Mouse (Mus musculus) hindbrain, embryonic 16.5 days (tissue): ENCODE data around the gene Pdss1. TPM values are rescaled to one million over a fixed set of nuclear protein-coding genes. Genes with fewer than 3 reads are reported as not detected.

Experiments
- ATAC-seq: fragments of 200-750 bp; cut with Nextera tagmentation; 2 replicates; pipeline ENCODE4 v1.8.0; 2017; ENCODE audit warnings: moderate TSS enrichment, moderate library complexity
- H3K27ac ChIP-seq: fragments of 300-500 bp; sonication (generic); 2 replicates; pipeline ENCODE4 v1.5.1; 2014; ENCODE audit warnings: low read depth, mild to moderate bottlenecking, control low read depth, low read length, moderate library complexity
- H3K27me3 ChIP-seq: fragments of 300-500 bp; sonication (generic); replicated peaks from 2 replicates; pipeline ENCODE4 v1.6.1; 2014; ENCODE audit warnings: low read length; ENCODE audit not compliant: control insufficient read depth, insufficient read depth
- H3K36me3 ChIP-seq: fragments of 300-500 bp; sonication (generic); 2 replicates; pipeline ENCODE4 v1.6.1; 2014; ENCODE audit warnings: mild to moderate bottlenecking, low read length, moderate library complexity, mixed read lengths; ENCODE audit not compliant: control insufficient read depth, insufficient read depth
- H3K4me1 ChIP-seq: fragments of 300-500 bp; sonication (generic); 2 replicates; pipeline ENCODE4 v1.6.1; 2014; ENCODE audit warnings: low read depth, low read length; ENCODE audit not compliant: control insufficient read depth, insufficient read depth
- H3K4me2 ChIP-seq: fragments of 300-500 bp; sonication (generic); 2 replicates; pipeline ENCODE4 v1.6.1; 2014; ENCODE audit warnings: mild to moderate bottlenecking, low read length, control low read depth, moderate library complexity
- H3K4me3 ChIP-seq: fragments of 300-500 bp; sonication (generic); 2 replicates; pipeline ENCODE4 v1.5.1; 2014; ENCODE audit warnings: mild to moderate bottlenecking, low read length, control low read depth, moderate library complexity
- H3K9ac ChIP-seq: fragments of 300-500 bp; sonication (generic); 2 replicates; pipeline ENCODE4 v1.6.1; 2014; ENCODE audit warnings: low read depth, mild to moderate bottlenecking, control low read depth, low read length, moderate library complexity
- H3K9me3 ChIP-seq: fragments of 300-500 bp; sonication (generic); 2 replicates; pipeline ENCODE4 v1.6.1; 2014; ENCODE audit warnings: mild to moderate bottlenecking, low read length, moderate library complexity; ENCODE audit not compliant: control insufficient read depth
- WGBS: fragments of 180-500 bp; shearing (Covaris S2); extraction: QIAGEN DNeasy Blood & Tissue Kit; methylation state at CpG from one replicate; pipeline ENCODE4 v1.1.7; 2014; 5-methylcytosine and 5-hydroxymethylcytosine counted together
- polyA plus RNA-seq: library from polyadenylated mRNA; unstranded; fragments of >200 nt; fragmentation: Nextera tagmentation; extraction: Ambion mirVana; gene quantifications from 2 replicates; pipeline ENCODE4 v1.2.1, GENCODE M21; 2015

The Pdss1 gene
- polyA plus RNA-seq, 1 experiment from 2014 or later: 26.6 TPM

DNA sequence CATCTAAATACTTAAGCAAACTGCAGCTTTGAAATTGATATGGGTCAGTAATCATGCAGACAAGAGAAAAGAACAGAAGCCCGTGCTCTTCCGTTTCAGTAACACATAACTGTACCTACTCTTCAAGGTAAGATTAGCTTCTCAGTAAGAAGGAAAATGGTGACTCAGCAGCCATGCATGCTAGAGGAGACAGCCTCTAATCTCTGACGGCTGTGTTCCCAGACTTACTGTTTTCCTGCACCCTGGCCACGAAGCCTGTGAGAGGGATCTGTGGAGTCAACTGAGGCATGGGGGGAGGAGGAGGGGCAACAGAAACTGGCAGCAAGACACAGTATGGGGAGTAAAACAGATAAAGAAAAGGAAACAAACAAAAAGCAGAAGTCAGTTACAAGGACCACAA lies 54.6 kb downstream of the Pdss1 start:
- Histone ChIP-seq H3K9me3 (no peaks in the 10 kb centered on the region), H3K27ac (no peak overlapping the region), H3K4me3 (no peak overlapping the region), H3K4me1 (no peaks in the 10 kb centered on the region), H3K9ac (no peak overlapping the region), H3K36me3 (peaks cover 5% of the 10 kb centered on the region; the same call in 1 of the 2 replicates), H3K4me2 (no peak overlapping the region), H3K27me3 (no peaks in the 10 kb centered on the region)
- ATAC-seq: no peak
- WGBS: 64% methylated on average over 4 of the region's 4 CpGs

DNA sequence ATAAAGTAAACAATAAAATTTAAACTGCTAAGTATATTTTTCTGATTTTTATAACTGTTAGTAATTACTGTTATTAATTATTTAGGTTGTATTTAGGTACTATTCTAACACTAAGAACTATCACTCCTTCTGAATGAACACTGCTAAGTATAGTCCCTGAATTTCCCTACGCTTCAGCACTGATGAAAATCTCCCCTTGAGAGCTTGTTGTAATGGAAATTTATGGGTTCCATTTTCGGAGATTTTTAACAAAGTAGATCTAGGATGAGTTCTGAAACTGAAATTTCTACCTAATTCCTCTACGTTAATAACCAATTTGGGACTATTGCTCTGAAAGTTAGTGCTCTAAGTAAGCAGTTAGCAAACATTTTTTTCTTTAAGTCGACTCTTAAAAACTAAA lies 59.0 kb downstream of the Pdss1 start:
- WGBS: 89% methylated on average over 4 of the region's 4 CpGs
- Histone ChIP-seq H3K4me1 (no peaks in the 10 kb centered on the region), H3K36me3 (no peaks in the 10 kb centered on the region), H3K4me3 (no peak overlapping the region), H3K9ac (no peak overlapping the region), H3K9me3 (no peaks in the 10 kb centered on the region), H3K27ac (no peak overlapping the region), H3K27me3 (no peaks in the 10 kb centered on the region), H3K4me2 (no peak overlapping the region)
- no peak for ATAC-seq

DNA sequence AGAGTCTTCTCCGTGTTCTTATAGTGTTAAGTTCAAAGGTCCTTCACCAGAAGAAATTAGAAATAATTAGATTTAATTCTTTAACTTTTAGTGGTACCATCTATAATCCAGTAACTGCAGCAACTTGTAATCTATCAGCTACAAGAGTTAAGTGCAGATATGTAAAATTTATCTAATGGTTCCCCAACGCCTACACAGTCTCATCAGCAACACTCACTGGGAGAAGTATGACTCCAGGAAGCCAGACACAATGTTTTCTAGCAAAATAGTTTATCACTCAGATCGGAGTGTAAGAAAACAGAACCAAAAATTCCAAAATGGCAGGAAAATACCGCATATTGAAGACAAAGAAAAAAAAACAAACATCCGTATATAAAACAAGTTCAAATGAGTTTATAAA lies 60.6 kb downstream of the Pdss1 start:
- H3K27ac ChIP-seq: no peak overlapping the region
- H3K4me3 ChIP-seq: no peak overlapping the region
- H3K27me3 ChIP-seq: no peaks in the 10 kb centered on the region
- no peak overlapping the region for H3K9ac ChIP-seq
- no peaks in the 10 kb centered on the region for H3K4me1 ChIP-seq
- WGBS: 89% methylated on average over 5 of the region's 5 CpGs
- ATAC-seq: no peak
- H3K36me3 ChIP-seq: no peaks in the 10 kb centered on the region
- H3K9me3 ChIP-seq: no peaks in the 10 kb centered on the region
- H3K4me2 ChIP-seq: no peak overlapping the region

DNA sequence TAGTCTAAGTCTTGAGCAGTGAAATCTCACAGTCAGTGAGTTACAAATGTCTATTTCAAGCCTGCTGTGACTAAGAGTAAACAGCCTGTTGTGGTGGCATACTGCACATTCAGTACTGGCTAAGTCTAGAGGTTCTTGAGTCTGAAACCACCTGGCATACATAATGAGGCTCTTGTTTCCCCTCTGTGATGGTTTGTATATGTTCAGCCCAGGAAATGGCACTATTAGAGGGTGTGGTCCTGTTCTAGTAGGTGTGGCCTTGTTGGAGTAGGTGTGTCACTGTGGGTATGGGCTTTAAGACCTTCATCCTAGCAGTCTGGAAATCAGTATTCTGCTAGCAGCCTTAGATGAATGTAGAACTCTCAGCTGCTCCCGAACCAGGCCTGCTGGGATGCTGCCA lies 62.1 kb downstream of the Pdss1 start:
- Histone ChIP-seq H3K9ac (no peak overlapping the region), H3K4me2 (no peak overlapping the region), H3K27me3 (no peaks in the 10 kb centered on the region), H3K27ac (no peak overlapping the region), H3K4me1 (no peaks in the 10 kb centered on the region), H3K4me3 (no peak overlapping the region), H3K9me3 (no peaks in the 10 kb centered on the region), H3K36me3 (no peaks in the 10 kb centered on the region)
- 67% methylated on average over 1 of the region's 1 CpGs for WGBS
- ATAC-seq: no peak

DNA sequence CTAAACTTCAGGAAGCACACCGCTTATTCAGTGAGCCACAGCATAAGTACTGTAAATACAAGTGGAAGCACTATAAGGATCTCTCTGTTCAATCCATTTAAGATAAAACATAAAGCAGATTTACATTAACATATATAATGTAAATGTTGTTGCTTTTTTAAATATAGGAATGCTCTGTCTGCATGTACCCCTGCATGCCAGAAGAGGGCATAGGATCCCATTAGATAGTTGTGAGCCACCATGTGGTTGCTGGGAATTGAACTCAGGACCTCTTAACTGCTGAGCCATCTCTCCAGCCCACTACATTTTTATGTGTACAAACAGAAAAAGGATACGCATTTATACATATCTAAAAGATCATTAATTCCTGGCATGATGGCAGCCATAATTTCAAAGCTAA lies 66.4 kb downstream of the Pdss1 start:
- H3K27me3 ChIP-seq: no peaks in the 10 kb centered on the region
- WGBS: 97% methylated on average over 2 of the region's 2 CpGs
- ATAC-seq: no peak

DNA sequence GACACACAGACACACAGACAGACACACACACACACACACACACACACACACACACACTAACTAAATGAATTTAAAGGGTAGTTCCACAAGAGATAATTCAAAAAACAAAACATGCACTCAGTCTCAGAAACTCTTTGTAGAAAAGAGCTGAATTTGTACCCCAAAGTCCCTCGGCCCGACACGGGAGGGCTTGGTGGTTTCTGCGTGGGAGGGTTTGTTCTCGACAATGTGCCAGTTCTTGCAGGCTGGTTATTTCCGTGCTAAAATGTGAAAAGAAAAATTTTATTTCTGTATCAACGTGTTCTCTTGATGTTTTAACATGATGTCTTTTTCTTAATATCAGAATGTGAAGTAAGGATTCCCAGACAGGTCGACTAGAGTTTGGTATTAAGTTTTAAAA lies 66.9 kb downstream of the Pdss1 start:
- Histone ChIP-seq H3K27ac (no peak overlapping the region), H3K36me3 (no peaks in the 10 kb centered on the region), H3K4me2 (no peak overlapping the region), H3K4me3 (no peak overlapping the region), H3K27me3 (no peaks in the 10 kb centered on the region), H3K4me1 (no peaks in the 10 kb centered on the region), H3K9ac (no peak overlapping the region), H3K9me3 (no peaks in the 10 kb centered on the region)
- no peak for ATAC-seq
- WGBS: 94% methylated on average over 8 of the region's 8 CpGs

More for the DNA sequence above, 66.4 kb downstream of the Pdss1 start:
- Histone ChIP-seq H3K4me1 (no peaks in the 10 kb centered on the region), H3K4me3 (no peak overlapping the region), H3K4me2 (no peak overlapping the region), H3K27ac (no peak overlapping the region), H3K9ac (no peak overlapping the region), H3K9me3 (no peaks in the 10 kb centered on the region), H3K36me3 (no peaks in the 10 kb centered on the region)

DNA sequence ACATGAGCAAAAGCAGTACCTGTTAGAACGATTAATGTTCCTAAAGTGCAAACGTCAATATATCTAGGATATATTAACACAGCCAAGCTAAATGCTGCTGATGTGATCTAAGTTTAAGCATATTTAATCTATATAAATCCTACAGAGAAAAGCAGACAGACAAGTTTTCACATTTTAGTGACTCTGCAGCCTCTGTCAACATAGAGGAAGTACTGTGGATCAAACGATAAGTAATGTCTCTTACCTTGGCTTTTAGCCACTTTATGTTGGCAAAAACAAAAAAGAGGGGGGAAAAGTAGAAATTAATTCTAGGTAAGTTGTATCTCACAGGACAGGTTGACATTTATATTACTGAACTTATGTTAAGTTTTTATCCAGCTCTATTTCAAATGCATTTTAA lies 67.6 kb downstream of the Pdss1 start:
- no peak overlapping the region for H3K9ac ChIP-seq
- no peaks in the 10 kb centered on the region for H3K4me1 ChIP-seq
- H3K4me3 ChIP-seq: no peak overlapping the region
- H3K27me3 ChIP-seq: no peaks in the 10 kb centered on the region
- no peak overlapping the region for H3K4me2 ChIP-seq
- H3K36me3 ChIP-seq: no peaks in the 10 kb centered on the region
- H3K27ac ChIP-seq: no peak overlapping the region
- WGBS: 96% methylated on average over 3 of the region's 3 CpGs
- no peaks in the 10 kb centered on the region for H3K9me3 ChIP-seq
- no peak for ATAC-seq

DNA sequence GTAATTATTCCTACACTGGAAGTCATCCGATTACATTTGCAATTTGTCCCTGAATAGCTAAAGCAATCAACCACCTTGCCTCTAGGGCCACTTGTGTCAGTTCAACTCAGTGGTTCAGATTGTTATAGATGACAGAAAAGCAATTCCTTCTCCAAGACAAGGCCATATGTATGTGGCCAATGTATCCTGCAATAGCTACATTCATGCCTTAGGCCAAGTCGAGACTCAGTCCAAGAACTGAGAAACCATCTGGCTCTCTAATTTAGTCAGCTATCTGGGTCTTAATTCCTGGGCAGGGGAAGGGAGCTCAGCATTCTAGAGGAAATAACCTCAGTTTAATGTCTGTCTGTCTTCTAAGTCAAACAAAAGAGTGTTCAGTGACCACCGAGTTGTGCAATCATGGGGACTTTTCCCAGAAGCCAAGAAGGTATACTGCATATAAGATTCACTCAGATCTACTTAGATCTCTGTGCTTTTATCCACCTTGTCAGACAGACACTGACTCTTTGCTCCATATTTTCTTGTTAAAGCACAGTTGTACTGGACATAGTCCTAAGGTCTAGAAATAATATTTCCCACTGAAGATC lies 82.2 kb downstream of the Pdss1 start:
- H3K4me1 ChIP-seq: 0 out of 2 replicates have a peak, but pooled peaks cover 3% of the 10 kb centered on the region
- H3K36me3 ChIP-seq: no peaks in the 10 kb centered on the region
- no peak overlapping the region; the same call in 1 of the 2 replicates for H3K27ac ChIP-seq
- no peaks in the 10 kb centered on the region for H3K9me3 ChIP-seq
- WGBS: 57% methylated on average over 3 of the region's 3 CpGs
- peak; percentile 73 for ATAC-seq
- no peak overlapping the region for H3K4me2 ChIP-seq
- H3K9ac ChIP-seq: no peak overlapping the region
- H3K27me3 ChIP-seq: no peaks in the 10 kb centered on the region
- H3K4me3 ChIP-seq: no peak overlapping the region

DNA sequence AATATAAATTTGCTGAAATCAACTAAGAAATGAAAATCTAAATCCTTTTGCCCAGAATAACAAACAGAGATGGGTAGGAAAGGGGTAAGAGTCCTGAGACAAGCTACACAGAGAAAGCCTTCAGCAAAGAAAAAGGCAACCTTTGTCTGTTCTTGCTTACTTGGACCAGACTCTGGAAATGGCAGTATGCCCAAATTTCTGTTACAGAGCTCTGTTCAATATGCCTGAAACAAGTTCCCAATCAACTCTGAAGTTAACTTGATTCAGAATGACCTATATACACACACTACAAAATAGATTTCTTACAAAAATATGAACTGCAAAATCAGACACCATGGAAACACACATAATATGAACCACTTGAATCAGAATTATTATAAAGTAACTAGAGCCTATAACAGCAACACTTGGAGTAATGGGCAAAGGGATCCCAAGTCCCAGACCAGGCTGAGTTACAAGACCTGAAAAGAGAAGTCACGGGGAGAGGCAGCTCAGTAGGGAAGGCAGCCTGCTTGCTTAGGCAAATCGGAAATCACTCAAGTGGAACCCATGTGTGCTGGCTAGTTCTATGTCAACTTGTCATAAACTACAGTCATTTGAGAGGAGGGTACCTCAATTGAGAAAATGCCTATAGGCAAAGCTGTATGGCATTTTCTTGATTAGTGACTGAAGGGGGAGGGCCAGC lies 90.8 kb downstream of the Pdss1 start:
- no peaks in the 10 kb centered on the region for H3K27me3 ChIP-seq
- H3K4me2 ChIP-seq: no peak overlapping the region
- ATAC-seq: peak; percentile 86
- H3K4me3 ChIP-seq: no peak overlapping the region
- no peak overlapping the region for H3K9ac ChIP-seq
- peak overlapping the region; percentile 49; the same call in 1 of the 2 replicates for H3K27ac ChIP-seq
- H3K9me3 ChIP-seq: no peaks in the 10 kb centered on the region
- 0 out of 2 replicates have a peak, but pooled peaks cover 6% of the 10 kb centered on the region for H3K4me1 ChIP-seq
- 41% methylated on average over 2 of the region's 2 CpGs for WGBS
- no peaks in the 10 kb centered on the region for H3K36me3 ChIP-seq
